Mouse (Mus musculus): ENCODE measurements around the gene Zmym2.
A peak's percentile ranks its signal among the peaks of the same experiment; 100 is the strongest.

The Zmym2 gene

DNA sequence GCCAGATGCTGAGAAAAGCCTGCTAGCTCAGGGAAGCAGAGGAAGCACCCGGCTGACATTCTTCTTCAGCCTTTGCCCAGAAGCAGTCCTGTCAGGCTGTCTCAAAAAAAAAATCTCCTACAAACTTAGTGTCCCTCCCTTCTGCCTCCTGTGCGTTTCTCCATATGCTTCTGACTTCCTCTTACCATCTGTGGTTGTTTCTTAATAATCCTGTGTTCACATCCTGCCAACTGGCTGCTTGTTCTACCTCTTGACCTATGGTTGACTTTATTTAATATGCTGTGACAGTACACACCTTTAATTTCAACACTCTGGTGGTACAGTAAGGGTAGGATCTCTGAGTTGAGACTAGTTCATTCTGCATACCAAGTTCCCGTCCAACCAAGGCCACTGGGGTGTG lies 32.1 kb downstream of the Zmym2 start:
- no peak for DNase-seq (ENCODE audit: low spot score)

- no peak for DNase-seq (ENCODE audit: low spot score)
Measured at GRCm38 (mm10) chr14:56935481-56935880, 49.0 kb downstream of the Zmym2 start.

DNA sequence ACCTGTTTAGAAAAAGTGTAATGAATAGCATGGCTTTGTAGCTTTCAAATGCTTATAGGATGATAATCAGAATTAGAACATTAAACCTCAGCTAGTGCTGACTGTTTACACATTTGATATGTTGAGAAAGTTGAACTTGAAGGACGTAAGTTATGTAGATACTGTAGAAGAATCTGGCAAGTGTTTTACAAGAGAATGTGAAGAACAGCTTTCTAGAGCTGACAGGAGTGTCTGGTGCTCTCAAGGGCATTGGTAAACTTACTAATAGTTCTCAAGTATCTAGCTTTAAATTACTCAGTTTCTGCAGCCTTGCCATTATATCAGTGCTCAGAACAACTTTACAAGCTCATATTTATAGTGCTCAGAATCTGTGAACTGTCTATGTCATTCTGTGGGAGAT lies 53.5 kb downstream of the Zmym2 start:
- DNase-seq (ENCODE audit: low spot score), result no peak

- DNase-seq (ENCODE audit: low spot score), result no peak
Measured at GRCm38 (mm10) chr14:56952928-56953327, 66.5 kb downstream of the Zmym2 start.

DNA sequence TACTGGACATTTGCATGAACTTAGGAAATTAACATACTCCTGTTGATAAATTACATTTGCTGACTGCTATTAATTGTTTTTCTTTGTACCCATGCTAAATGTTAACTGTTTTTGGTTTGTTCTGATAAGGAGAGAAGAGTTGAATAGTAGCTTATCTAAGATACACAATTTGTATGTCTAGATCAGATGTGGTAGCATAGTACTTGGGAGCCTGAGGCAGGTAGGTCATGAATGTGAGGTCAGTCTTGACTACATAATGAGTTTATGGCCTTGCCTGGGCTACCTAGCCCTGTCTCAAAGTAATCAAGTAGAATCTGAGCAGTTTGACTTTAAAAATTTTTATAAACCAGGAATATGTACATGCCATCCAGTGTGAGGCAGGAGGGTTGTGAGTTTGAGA lies 67.9 kb downstream of the Zmym2 start:
- no peak for DNase-seq (ENCODE audit: low spot score)

DNA sequence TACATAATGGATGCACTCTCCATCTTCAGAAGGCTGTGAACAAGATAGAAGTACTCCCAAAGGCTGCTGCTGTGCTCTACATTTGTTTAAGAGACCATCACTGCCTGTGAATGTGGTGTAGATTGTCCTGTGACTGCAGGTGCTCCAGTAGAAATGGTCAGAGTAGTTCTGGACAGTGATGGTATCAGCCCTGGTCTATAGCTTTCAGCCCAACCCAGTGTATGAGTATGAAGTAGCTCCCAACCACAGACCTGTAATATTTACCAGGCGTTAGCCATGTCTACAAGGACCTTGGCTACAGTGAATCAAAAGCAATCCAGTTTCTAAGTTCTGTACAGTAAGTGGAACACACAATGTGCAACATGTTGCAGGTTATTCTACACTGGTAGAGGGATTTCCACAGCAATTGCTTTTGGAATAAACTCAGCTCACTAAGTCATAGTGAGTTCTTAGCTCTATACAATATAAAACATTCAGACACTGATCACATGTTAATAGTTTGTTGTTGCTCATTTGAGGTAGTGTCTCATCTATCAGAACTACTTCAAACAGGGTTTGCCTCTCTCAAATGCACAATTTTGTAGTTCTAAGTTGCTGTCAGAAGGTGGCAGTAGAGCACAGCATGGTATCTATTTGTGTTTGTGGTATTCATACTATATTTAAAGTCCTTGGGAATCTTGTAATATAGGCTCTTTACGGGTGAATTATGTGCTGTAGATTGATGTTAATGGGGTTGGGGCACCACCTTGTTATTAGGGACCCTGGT lies 77.7 kb downstream of the Zmym2 start:
- peak; percentile 27 for DNase-seq (ENCODE audit: low spot score)

- no peak for DNase-seq (ENCODE audit: low spot score)
Measured at GRCm38 (mm10) chr14:56969653-56970052, 83.2 kb downstream of the Zmym2 start.

DNA sequence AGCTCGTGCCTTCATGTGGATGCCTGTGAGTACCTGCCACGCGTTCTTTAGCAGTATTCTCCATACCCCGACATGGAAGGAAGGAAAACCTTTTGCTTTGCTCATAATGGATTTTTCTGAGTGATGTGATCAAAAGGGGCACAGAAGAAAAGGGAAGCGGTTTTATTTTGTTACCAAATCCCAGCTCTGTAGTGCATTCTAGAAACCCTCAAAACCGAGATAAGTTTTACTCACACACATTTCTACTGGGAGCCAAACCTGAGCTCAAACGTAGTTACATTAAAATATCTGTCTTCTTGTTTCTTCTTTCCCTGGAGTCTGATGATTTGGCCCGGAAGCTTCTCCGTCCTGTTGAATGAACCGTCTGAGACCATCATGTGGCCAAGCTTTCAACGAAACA lies 83.7 kb downstream of the Zmym2 start:
- DNase-seq (ENCODE audit: low spot score), result no peak

GRCm38 (mm10) chr14:56978045-56978655 lies 91.7 kb downstream of the Zmym2 start:
- DNase-seq (ENCODE audit: low spot score), result no peak

DNA sequence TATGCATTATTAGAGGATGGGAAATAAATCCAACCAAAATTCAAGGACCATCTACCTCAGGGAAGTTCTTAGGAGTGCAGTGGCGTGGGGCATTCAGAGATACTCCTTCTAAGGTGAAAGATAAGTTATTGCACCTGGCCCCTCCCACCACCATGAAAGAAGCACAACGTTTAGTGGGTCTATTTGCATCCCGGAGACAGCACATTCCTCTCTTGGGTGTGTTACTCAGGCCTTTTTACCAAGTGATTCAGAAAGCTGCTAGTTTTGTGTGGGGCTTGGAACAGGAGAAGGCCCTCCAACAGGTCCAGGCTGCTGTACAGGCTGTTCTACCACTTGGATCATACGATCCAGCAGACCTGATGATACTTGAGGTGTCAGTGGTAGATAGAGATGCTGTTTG lies 102.2 kb downstream of the Zmym2 start:
- no peak for DNase-seq (ENCODE audit: low spot score)

Measured in left cerebral cortex, adult 11 months (tissue).